Mouse (Mus musculus) ES-E14 (cell line): Measurements from ENCODE around the gene Uggt2.

Experiments
- CHD2 ChIP-seq: IDR thresholded peaks from 2 replicates; pipeline ENCODE4 v1.6.1; 2014; ENCODE audit warnings: mild to moderate bottlenecking, low read depth, low read length, inconsistent platforms
- HCFC1 ChIP-seq: IDR thresholded peaks from 2 replicates; pipeline ENCODE4 v1.6.1; 2012; ENCODE audit warnings: low read length, inconsistent platforms, borderline replicate concordance; ENCODE audit not compliant: insufficient read depth
- MAFK ChIP-seq: IDR thresholded peaks from 2 replicates; pipeline ENCODE4 v1.6.1; 2014; ENCODE audit warnings: mild to moderate bottlenecking, low read depth, low read length, inconsistent platforms; ENCODE audit not compliant: insufficient read depth
- ZC3H11A ChIP-seq: IDR thresholded peaks from 2 replicates; pipeline ENCODE4 v1.6.1; 2012; ENCODE audit warnings: low read depth, mild to moderate bottlenecking, inconsistent platforms, low read length, borderline replicate concordance
- ZNF384 ChIP-seq: IDR thresholded peaks from 2 replicates; pipeline ENCODE4 v1.6.1; 2012; ENCODE audit warnings: low read depth, low read length, inconsistent platforms

- TF ChIP-seq HCFC1 (no peak), ZC3H11A (no peak), MAFK (no peak), CHD2 (no peak), ZNF384 (no peak)
Observed at GRCm38 (mm10) chr14:119061811-119062210, 37.4 kb downstream of the Uggt2 start.
